Mouse (Mus musculus) thymus, adult 2 months (tissue): Measurements from ENCODE around the gene Megf11. TPM values are rescaled to one million over a fixed set of nuclear protein-coding genes. Genes with fewer than 3 reads are reported as not detected.

Source experiments
- DNase-seq: peaks from one replicate; pipeline ENCODE4 v3.0.0; 2021
- H3K27ac ChIP-seq: fragments of 200-500 bp; 2 replicates; pipeline ENCODE4 v1.5.1; 2012; ENCODE audit warnings: low read length, control low read depth; ENCODE audit not compliant: control insufficient read depth, insufficient read depth
- H3K27me3 ChIP-seq: fragments of 200-500 bp; 2 replicates; pipeline ENCODE4 v1.6.1; 2012; ENCODE audit warnings: mild to moderate bottlenecking, low read length, moderate library complexity, mixed read lengths; ENCODE audit not compliant: control insufficient read depth, insufficient read depth
- H3K36me3 ChIP-seq: fragments of 200-500 bp; 2 replicates; pipeline ENCODE4 v1.6.1; 2012; ENCODE audit warnings: mild to moderate bottlenecking, low read length, moderate library complexity; ENCODE audit not compliant: control insufficient read depth, insufficient read depth
- H3K4me1 ChIP-seq: fragments of 200-500 bp; replicated peaks from 2 replicates; pipeline ENCODE4 v1.6.1; 2012; ENCODE audit warnings: low read length; ENCODE audit not compliant: control insufficient read depth, insufficient read depth
- H3K4me3 ChIP-seq: fragments of 200-500 bp; 2 replicates; pipeline ENCODE4 v1.5.1; 2012; ENCODE audit warnings: mild to moderate bottlenecking, low read length, control low read depth, moderate library complexity; ENCODE audit not compliant: control insufficient read depth, insufficient read depth
- CTCF ChIP-seq: fragments of 200-500 bp; IDR thresholded peaks from 2 replicates; pipeline ENCODE4 v1.5.1; 2012; ENCODE audit warnings: mild to moderate bottlenecking, control low read depth, low read length, moderate library complexity, borderline replicate concordance; ENCODE audit not compliant: control insufficient read depth, poor library complexity, insufficient read depth; ENCODE audit errors: extremely low read depth
- POLR2A ChIP-seq: fragments of 200-500 bp; IDR thresholded peaks from 2 replicates; pipeline ENCODE4 v1.6.1; 2012; ENCODE audit warnings: mild to moderate bottlenecking, low read length, control low read depth, moderate library complexity; ENCODE audit not compliant: control insufficient read depth, poor library complexity, insufficient read depth; ENCODE audit errors: extremely low read depth
- WGBS: fragments of 180-500 bp; shearing (Covaris S2); methylation state at CpG from one replicate; pipeline ENCODE4 v1.1.7; 2018; 5-methylcytosine and 5-hydroxymethylcytosine counted together
- polyA plus RNA-seq: library from polyadenylated mRNA; depleted of rRNA; stranded (reverse); fragments of >200 nt; gene quantifications from 2 replicates; pipeline ENCODE4 v1.2.3, GENCODE M21; 2012

Gene Megf11
- polyA plus RNA-seq, 1 experiment = 0.70 TPM

DNA sequence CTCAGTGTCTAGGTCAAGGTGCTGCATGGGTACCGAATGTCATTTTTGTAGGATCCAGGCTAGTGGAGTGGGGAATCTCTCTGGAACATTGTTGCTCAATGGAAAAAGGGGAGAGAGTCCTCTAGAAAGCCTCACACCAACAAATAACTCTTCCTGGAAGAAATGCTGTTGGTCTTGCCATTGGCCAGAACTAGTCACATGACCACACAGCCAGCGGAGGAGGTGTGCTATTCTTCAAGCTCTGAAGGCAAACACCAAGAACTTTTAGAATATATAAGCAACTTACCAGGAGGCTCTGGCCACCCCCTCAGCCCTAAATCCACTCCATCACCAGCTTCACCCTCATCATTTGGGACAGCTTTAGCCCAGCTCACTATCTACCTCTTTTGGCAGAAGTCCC lies 41.8 kb upstream of the Megf11 start:
- WGBS = 96% methylated on average over 2 of the region's 2 CpGs
- Histone ChIP-seq H3K27me3 (no peaks in the 10 kb centered on the region), H3K4me3 (no peak overlapping the region), H3K4me1 (peaks cover 4% of the 10 kb centered on the region), H3K36me3 (no peaks in the 10 kb centered on the region), H3K27ac (no peak overlapping the region)
- TF ChIP-seq POLR2A (no peak), CTCF (no peak)
- no peak for DNase-seq

DNA sequence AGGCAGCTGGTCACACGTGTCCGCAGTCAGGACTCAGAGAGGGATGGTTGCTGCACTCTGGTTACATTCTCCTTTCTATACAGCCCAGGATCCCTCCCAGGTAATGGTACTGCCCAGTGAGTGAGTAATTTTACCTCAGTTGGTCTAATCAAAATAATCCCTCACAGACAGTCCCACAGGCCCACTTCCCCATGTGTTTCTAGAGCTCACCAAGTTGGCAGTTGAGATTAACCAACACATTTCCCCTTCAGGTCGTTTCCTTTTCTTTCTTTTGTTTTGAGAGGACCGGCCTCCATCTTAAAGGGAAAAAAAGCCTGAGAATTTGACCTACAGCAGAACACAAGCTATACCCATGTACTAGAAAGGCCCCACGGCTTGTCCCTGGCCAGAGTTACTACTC lies 39.5 kb upstream of the Megf11 start:
- no peaks in the 10 kb centered on the region for H3K27me3 ChIP-seq
- WGBS = 52% methylated on average over 5 of the region's 5 CpGs
- H3K4me1 ChIP-seq = no peaks in the 10 kb centered on the region
- no peak for TF ChIP-seq CTCF
- no peak for TF ChIP-seq POLR2A
- no peak overlapping the region for H3K27ac ChIP-seq
- DNase-seq = no peak
- H3K4me3 ChIP-seq = no peak overlapping the region
- no peaks in the 10 kb centered on the region for H3K36me3 ChIP-seq

DNA sequence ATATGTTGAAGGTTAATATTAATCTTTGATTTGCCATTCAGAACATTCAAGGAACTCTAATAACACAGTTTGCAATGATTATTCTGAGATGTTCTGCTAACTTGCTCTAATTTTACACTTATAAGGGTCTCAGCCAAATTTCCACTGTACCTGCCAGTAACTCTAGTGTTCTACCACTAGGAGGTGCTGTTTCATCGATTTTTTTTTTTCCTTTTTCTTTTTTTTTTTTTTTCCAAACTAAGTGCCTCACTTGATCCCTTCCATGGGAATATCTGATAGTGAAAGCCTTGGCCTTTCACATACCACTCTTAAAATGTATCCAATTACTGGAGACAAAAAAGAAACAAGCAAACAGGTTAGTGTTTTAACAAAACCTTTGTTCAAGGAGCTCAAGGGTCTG lies 38.0 kb upstream of the Megf11 start:
- TF ChIP-seq POLR2A (no peak), CTCF (no peak)
- Histone ChIP-seq H3K27ac (no peak overlapping the region), H3K27me3 (no peaks in the 10 kb centered on the region), H3K36me3 (no peaks in the 10 kb centered on the region), H3K4me3 (no peak overlapping the region), H3K4me1 (no peaks in the 10 kb centered on the region)
- WGBS = 0% methylated on average over 1 of the region's 1 CpGs
- no peak for DNase-seq

DNA sequence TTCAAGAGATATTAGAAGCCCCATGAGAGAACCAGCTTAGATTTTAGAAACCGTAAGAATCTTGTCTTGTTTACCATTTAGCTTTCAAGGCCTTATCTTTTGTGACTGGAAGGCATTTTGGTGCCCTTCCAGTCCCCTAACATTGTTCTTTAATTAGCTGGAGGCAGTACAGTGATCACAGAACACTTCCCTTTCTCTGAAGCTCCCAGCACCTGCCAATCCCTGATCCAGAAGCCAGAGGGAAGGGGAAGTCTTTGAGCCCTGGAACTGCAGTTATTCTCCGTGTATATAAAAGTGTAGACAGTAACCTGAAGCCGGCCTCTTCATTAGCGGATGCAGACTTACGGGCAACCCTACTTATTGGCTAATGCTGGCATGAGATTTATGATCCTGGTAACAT lies 35.9 kb upstream of the Megf11 start:
- Histone ChIP-seq H3K36me3 (no peaks in the 10 kb centered on the region), H3K4me1 (no peaks in the 10 kb centered on the region), H3K4me3 (no peak overlapping the region), H3K27ac (no peak overlapping the region), H3K27me3 (no peaks in the 10 kb centered on the region)
- DNase-seq = no peak
- no peak for TF ChIP-seq CTCF
- TF ChIP-seq POLR2A = no peak
- WGBS = 84% methylated on average over 5 of the region's 5 CpGs

DNA sequence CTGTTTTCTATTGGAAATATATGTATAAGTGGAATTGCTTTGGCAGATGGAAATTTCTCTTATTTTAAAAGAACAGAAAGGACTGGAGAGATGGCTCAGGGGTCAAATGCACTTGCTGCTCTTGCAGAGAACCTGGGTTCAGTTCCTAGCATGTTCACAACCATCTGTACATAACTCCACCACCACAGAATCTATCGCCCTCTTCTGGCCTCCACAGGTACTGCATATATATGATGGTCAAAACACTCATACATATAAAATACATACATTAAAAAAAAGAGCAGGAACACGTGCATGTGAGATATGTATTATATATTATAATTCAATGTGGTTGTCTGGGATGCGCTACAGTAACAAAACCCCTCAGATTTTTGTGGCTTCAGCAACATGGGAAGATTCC lies 34.2 kb upstream of the Megf11 start:
- TF ChIP-seq CTCF (no peak), POLR2A (no peak)
- Histone ChIP-seq H3K36me3 (no peaks in the 10 kb centered on the region), H3K27me3 (no peaks in the 10 kb centered on the region), H3K4me3 (no peak overlapping the region), H3K27ac (no peak overlapping the region), H3K4me1 (no peaks in the 10 kb centered on the region)
- DNase-seq = peak; percentile 35
- WGBS = 55% methylated on average over 3 of the region's 3 CpGs

DNA sequence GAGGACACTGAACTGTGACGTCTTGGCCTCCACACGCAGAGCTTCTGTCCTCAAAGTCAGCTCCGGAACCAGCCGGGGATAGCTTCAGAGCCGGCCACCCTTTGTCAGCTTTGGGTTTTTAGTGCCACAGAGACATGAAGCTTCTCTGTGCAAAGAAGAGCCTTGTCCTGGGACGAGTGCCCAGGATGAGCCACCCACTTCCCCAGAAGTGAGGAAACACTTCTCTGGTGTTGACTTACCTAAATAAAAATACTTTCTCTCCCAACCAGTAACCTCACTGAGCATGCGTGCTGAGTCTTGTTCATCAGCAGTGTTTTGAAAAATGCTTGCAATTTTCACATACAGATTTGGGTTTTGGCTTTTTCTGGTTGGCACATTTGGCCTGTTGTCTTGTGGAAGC lies 29.8 kb upstream of the Megf11 start:
- no peak overlapping the region for H3K27ac ChIP-seq
- H3K27me3 ChIP-seq = no peaks in the 10 kb centered on the region
- H3K36me3 ChIP-seq = no peaks in the 10 kb centered on the region
- 87% methylated on average over 7 of the region's 7 CpGs for WGBS
- TF ChIP-seq CTCF = no peak
- no peak for TF ChIP-seq POLR2A
- no peak overlapping the region for H3K4me3 ChIP-seq
- no peaks in the 10 kb centered on the region for H3K4me1 ChIP-seq
- DNase-seq = no peak

DNA sequence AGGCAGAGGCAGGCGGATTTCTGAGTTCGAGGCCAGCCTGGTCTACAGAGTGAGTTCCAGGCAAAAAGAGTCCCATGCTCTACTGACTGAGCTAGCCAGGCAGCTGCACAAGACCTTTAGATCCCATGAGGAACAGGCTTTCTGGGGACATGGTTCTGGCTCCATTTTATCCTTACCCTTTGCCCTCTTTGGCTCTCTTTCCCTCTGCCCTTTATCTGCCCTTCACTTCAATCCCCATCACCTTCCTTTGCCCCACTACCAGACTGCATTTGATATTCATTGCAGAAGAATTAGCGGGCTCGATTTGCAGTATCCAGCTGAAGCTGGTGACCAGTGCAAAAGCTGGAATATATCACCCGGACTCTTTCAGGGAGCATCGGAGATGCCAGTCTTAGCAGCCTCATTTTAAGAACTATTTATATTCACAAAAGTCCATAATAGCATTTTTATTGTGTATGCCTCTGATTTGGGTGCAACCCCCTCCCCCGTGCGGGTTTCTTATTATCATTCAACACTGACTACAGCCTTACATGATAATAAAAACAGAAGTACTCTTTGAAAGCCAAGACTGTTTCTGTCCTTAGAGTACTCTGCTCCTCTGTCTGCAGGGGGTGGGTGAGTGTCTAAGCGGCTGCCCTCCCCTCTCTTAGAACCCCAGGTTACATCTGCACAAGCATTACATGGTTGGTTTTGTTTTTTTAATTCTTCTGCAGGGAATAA lies 24.0 kb upstream of the Megf11 start:
- Histone ChIP-seq H3K27ac (no peak overlapping the region), H3K4me1 (no peaks in the 10 kb centered on the region), H3K4me3 (no peak overlapping the region), H3K36me3 (no peaks in the 10 kb centered on the region), H3K27me3 (no peaks in the 10 kb centered on the region)
- WGBS = 92% methylated on average over 9 of the region's 9 CpGs
- DNase-seq = no peak
- TF ChIP-seq CTCF = no peak
- TF ChIP-seq POLR2A = no peak
